Mouse (Mus musculus) heart, embryonic 11.5 days (tissue): Measurements from ENCODE around the gene Ppp3r2. TPM values are rescaled to one million over a fixed set of nuclear protein-coding genes. Genes with fewer than 3 reads are reported as not detected.

Source experiments
- ATAC-seq: fragments of 200-750 bp; cut with Nextera tagmentation; replicated peaks from 2 replicates; pipeline ENCODE4 v1.8.0; 2017; ENCODE audit warnings: moderate library complexity; ENCODE audit not compliant: insufficient number of reproducible peaks, low FRiP score, low TSS enrichment
- H3K27ac ChIP-seq: fragments of 300-500 bp; sonication (generic); 2 replicates; pipeline ENCODE4 v1.5.1; 2014; ENCODE audit warnings: mild to moderate bottlenecking, low read depth, low read length
- H3K27me3 ChIP-seq: fragments of 300-500 bp; sonication (generic); 2 replicates; pipeline ENCODE4 v1.6.1; 2014; ENCODE audit warnings: mild to moderate bottlenecking, low read length, mixed read lengths; ENCODE audit not compliant: control insufficient read depth, insufficient read depth
- H3K36me3 ChIP-seq: fragments of 300-500 bp; sonication (generic); 2 replicates; pipeline ENCODE4 v1.6.1; 2014; ENCODE audit warnings: mild to moderate bottlenecking, low read length, moderate library complexity, mixed read lengths; ENCODE audit not compliant: control insufficient read depth, insufficient read depth
- H3K4me1 ChIP-seq: fragments of 300-500 bp; sonication (generic); 2 replicates; pipeline ENCODE4 v1.6.1; 2014; ENCODE audit warnings: low read length; ENCODE audit not compliant: control insufficient read depth, insufficient read depth
- H3K4me2 ChIP-seq: fragments of 300-500 bp; sonication (generic); 2 replicates; pipeline ENCODE4 v1.6.1; 2014; ENCODE audit warnings: mild to moderate bottlenecking, moderate library complexity
- H3K4me3 ChIP-seq: fragments of 300-500 bp; sonication (generic); 2 replicates; pipeline ENCODE4 v1.5.1; 2014; ENCODE audit warnings: low read depth, low read length
- H3K9ac ChIP-seq: fragments of 300-500 bp; sonication (generic); 2 replicates; pipeline ENCODE4 v1.6.1; 2014; ENCODE audit warnings: mild to moderate bottlenecking, low read depth, low read length, moderate library complexity
- H3K9me3 ChIP-seq: fragments of 300-500 bp; sonication (generic); replicated peaks from 2 replicates; pipeline ENCODE4 v1.6.1; 2016; ENCODE audit warnings: low read length; ENCODE audit not compliant: control insufficient read depth
- WGBS: fragments of 180-500 bp; shearing (Covaris S2); extraction: QIAGEN DNeasy Blood & Tissue Kit; methylation state at CpG from one replicate; pipeline ENCODE4 v1.1.7; 2014; ENCODE audit not compliant: insufficient replicate concordance; 5-methylcytosine and 5-hydroxymethylcytosine counted together
- polyA plus RNA-seq: library from polyadenylated mRNA; unstranded; fragments of >200 nt; fragmentation: Nextera tagmentation; extraction: Ambion mirVana; gene quantifications from 2 replicates; pipeline ENCODE4 v1.2.1, GENCODE M21; 2014

Gene Ppp3r2
- polyA plus RNA-seq, 1 experiment from 2014 or later = 0.27 TPM

DNA sequence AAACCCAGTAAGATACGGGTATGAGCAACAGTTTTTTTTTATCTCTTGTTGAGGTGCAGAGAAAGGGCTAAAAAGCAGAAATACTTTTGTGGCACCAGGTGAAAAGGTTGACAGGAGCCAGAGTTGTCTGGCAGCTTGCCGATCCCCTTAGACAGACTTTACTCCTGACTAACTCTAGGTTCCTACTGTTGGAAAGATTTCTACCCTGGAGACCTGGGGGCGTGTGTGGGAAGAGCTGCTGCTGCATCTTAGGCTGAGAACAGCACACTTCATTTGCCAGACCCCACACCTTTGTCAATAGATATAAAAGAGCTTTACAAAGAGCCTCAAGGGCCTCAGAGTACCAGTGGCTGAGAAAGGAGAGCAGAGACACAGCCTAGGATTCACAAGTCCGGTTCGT is 17.0 kb downstream of the Ppp3r2 start:
- no peak overlapping the region for H3K4me2 ChIP-seq
- H3K4me1 ChIP-seq = no peaks in the 10 kb centered on the region
- peaks cover 2% of the 10 kb centered on the region; the same call in 1 of the 2 replicates for H3K36me3 ChIP-seq
- no peaks in the 10 kb centered on the region for H3K9me3 ChIP-seq
- H3K27me3 ChIP-seq = no peaks in the 10 kb centered on the region
- no peak for ATAC-seq
- WGBS = 70% methylated on average over 5 of the region's 5 CpGs
- no peak overlapping the region for H3K4me3 ChIP-seq
- H3K9ac ChIP-seq = no peak overlapping the region
- H3K27ac ChIP-seq = no peak overlapping the region

DNA sequence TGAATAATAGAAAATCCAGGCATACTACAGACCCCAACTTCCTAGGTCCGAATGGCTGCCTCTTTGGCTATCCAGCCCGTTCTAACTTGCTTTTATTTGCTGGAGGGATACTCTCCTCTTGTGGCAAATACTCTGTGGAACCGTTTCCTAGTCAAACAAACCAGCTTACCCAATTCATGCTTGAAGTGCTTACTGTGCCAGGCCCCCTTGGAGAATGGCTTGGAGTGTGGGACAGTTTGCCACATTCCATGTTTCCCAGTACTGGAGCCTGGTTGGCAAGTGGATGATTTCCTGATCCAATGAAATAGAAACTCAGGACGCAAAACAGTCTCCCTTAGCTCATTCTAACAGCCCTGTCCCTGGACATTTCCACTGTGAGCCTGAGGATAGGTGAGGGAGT is 19.6 kb downstream of the Ppp3r2 start:
- no peak for ATAC-seq
- no peaks in the 10 kb centered on the region for H3K4me1 ChIP-seq
- no peak overlapping the region for H3K4me2 ChIP-seq
- H3K27me3 ChIP-seq = no peaks in the 10 kb centered on the region
- no peak overlapping the region for H3K27ac ChIP-seq
- no peak overlapping the region for H3K4me3 ChIP-seq
- no peaks in the 10 kb centered on the region for H3K9me3 ChIP-seq
- peaks cover 9% of the 10 kb centered on the region for H3K36me3 ChIP-seq
- WGBS = 91% methylated on average over 4 of the region's 4 CpGs
- H3K9ac ChIP-seq = no peak overlapping the region

DNA sequence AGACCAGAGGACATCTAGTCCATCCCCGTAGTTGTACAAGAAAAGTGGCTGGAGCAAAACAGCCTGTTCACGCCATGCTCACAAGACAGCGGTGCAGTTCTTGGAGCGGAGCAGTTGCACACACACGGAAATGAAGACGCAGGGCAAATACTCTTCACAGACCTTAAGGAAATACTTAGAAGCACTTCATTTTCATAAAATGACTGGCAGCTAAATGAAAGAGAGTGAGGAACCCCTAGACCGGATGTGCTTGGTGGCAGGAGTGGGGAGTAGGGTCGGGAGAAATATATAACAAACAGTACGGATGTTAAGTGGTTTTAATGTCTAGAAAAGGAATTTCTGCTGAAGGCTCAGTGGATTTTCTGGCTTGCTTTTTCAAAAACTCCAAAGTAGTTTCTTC is 20.2 kb downstream of the Ppp3r2 start:
- peaks cover 9% of the 10 kb centered on the region for H3K36me3 ChIP-seq
- ATAC-seq = no peak
- 95% methylated on average over 9 of the region's 9 CpGs for WGBS

DNA sequence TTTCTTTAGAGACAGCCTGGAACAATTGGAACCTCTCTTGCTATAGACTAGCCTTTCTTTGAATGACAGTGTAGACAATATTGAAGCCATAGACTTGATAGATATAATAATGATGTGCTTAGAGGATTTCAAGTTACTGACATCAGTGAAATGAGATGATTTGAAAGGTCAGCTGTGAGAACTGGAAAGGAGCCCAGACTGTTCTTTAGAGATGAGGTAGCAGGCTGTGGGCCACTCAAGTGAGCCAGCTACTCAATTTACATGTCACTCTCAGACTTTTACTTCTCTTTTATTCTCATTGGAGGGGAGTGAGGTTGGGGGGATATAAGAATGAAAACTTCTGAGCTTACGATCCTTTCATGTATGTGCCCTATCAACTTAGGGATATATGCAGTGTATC is 22.4 kb downstream of the Ppp3r2 start:
- H3K9ac ChIP-seq = no peak overlapping the region
- H3K27me3 ChIP-seq = no peaks in the 10 kb centered on the region
- H3K9me3 ChIP-seq = no peaks in the 10 kb centered on the region
- WGBS = 93% methylated on average over 1 of the region's 1 CpGs
- ATAC-seq = no peak
- H3K4me1 ChIP-seq = no peaks in the 10 kb centered on the region
- H3K4me2 ChIP-seq = no peak overlapping the region
- no peak overlapping the region for H3K27ac ChIP-seq
- no peak overlapping the region for H3K4me3 ChIP-seq
- peaks cover 15% of the 10 kb centered on the region for H3K36me3 ChIP-seq

More for the DNA sequence above, 20.2 kb downstream of the Ppp3r2 start:
- H3K27ac ChIP-seq = no peak overlapping the region
- H3K9me3 ChIP-seq = no peaks in the 10 kb centered on the region
- no peak overlapping the region for H3K9ac ChIP-seq
- no peaks in the 10 kb centered on the region for H3K27me3 ChIP-seq
- H3K4me2 ChIP-seq = no peak overlapping the region
- H3K4me1 ChIP-seq = no peaks in the 10 kb centered on the region
- H3K4me3 ChIP-seq = no peak overlapping the region

DNA sequence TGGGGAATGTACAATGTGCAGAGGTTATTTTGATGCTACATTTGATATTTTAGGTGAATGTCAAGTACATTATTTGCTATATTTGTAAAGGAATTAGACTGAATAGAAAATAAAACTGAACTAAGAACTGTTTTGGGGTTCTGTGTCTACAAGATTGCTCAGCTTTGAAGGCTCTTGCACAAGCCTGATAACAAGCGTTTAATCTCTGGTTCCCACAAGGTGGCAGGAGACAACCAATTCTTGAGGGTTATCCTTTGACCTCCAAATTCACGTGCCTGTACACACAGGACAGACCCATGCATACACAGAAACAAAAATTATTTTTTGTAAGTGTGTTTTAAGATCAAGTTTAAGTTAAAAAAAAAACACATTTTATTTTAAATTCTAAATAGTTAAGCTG is 41.9 kb downstream of the Ppp3r2 start:
- no peak for ATAC-seq
- peaks cover 20% of the 10 kb centered on the region for H3K36me3 ChIP-seq
- 56% methylated on average over 2 of the region's 2 CpGs for WGBS

DNA sequence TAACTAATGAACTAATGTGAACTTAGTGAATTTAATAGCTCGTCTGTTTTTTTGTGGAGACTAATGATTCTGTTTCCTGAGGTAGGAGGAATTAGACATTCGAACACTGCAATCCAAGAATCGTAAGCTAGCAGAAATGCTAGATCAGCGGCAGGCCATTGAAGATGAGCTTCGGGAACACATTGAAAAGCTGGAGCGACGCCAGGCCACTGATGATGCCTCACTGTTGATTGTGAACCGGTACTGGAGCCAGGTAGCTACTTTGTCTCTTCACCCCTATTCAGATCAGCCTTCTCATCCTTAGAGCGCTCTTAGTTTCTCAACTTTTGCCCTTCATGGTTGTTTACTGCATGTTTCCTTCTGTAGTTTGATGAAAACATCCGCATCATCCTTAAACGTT is 44.0 kb downstream of the Ppp3r2 start:
- Histone ChIP-seq H3K36me3 (peaks cover 23% of the 10 kb centered on the region), H3K27me3 (no peaks in the 10 kb centered on the region), H3K4me2 (no peak overlapping the region), H3K4me1 (no peaks in the 10 kb centered on the region; the same call in 1 of the 2 replicates), H3K27ac (no peak overlapping the region), H3K9me3 (no peaks in the 10 kb centered on the region), H3K4me3 (no peak overlapping the region), H3K9ac (no peak overlapping the region)
- ATAC-seq = no peak
- WGBS = 89% methylated on average over 11 of the region's 11 CpGs

More for the DNA sequence above, 41.9 kb downstream of the Ppp3r2 start:
- Histone ChIP-seq H3K4me1 (no peaks in the 10 kb centered on the region), H3K27me3 (no peaks in the 10 kb centered on the region), H3K9ac (no peak overlapping the region), H3K27ac (no peak overlapping the region), H3K9me3 (no peaks in the 10 kb centered on the region), H3K4me3 (no peak overlapping the region), H3K4me2 (no peak overlapping the region)

DNA sequence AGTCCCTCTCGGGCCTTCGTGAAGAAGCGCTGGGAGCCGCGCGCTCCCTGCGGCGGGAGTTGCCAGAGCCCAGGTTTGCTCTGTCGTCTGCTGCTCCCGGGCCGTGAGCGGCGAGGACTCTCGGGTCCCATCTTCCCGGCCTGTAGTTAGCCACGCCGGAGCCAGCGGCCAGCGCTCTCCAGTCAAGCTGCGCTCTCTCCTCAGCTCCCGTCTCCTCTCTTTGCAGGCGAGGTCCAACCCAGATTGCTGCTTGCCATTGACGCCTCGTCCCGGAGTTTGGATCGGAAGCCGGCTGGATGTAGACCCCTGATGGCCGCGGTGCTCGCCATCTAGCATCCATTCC is 49.7 kb downstream of the Ppp3r2 start:
- Histone ChIP-seq H3K27ac (peak overlapping the region; percentile 88), H3K27me3 (no peaks in the 10 kb centered on the region), H3K4me1 (no peaks in the 10 kb centered on the region; the same call in 1 of the 2 replicates), H3K4me3 (peak overlapping the region; percentile 95), H3K9me3 (no peaks in the 10 kb centered on the region), H3K4me2 (peak overlapping the region; percentile 63), H3K9ac (peak overlapping the region; percentile 90), H3K36me3 (peaks cover 9% of the 10 kb centered on the region)
- ATAC-seq = no peak; the same call in 1 of the 2 replicates
- WGBS = under 1% methylated on average over 30 of the region's 30 CpGs

DNA sequence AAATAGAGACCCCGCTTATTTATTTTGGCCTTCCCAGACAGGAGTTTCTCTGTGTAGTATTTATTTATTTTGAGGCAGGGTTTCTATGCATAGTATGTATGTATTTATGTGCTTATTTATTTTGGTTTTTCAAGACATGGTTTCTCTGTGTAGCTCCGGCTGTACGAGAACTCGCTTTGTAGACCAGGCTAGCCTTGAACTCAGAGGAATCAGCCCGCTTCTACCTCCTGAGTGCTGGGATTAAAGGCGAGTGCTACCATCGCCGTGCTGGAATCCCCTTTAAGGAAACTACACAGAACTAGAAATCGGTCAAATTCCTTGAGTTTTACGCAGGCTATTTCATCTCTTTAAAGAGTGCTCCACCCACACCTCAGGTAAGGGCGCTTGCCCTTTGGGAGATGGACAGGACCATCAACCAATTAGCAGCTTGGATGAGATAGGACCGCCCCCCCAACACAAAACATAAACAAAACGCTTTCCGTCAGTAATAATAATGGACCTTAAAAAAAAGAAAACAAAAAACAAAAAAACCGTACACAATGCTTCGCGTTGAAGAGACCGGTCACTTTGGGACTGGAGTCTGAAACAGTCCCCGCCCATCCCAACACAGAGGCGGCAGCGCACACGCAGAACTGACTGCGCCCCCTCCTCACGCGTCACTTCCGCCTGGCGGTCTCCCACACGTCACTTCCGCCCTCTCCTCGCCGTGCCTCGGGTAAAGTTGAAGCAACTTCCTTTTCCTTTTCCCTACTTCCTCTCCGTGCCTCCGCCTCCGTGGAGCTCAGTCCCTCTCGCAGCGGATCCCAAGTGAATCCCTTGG is 50.3 kb downstream of the Ppp3r2 start, which contains the start of gene Rnf20:
Gene Rnf20, plus strand, starts transcription at position 688 of the 820 bp plus-strand sequence.
- Histone ChIP-seq H3K4me1 (no peaks in the 10 kb centered on the region; the same call in 1 of the 2 replicates), H3K9me3 (no peaks in the 10 kb centered on the region), H3K27ac (peak within 1 kb of the TSS; percentile 88), H3K4me2 (peak within 1 kb of the TSS; percentile 63), H3K36me3 (peaks cover 6% of the 10 kb centered on the region), H3K4me3 (peak within 1 kb of the TSS; percentile 95), H3K9ac (peak within 1 kb of the TSS; percentile 90), H3K27me3 (no peaks in the 10 kb centered on the region)
- peak; percentile 97 for ATAC-seq
- 4% methylated on average over 37 of the region's 37 CpGs for WGBS

DNA sequence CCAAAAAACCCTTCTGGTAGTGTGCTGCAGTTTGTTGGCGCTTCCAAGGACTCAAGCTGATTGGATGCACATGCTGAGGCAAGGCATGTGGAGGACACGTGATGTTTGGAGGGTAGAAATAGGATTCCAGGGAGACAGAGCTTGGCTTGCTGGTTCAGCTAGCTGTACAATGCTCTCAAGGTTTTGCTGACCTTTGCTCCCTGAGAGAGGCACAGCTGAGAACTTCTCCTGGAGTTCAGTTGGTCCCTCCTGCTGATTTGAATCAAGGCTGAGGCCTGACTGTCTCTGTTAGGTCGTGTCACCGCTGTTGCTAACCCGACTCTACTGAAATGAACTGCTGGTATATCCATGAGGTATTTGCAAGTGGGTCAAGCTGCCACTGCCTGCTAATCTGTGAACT is 52.9 kb downstream of the Ppp3r2 start:
- no peaks in the 10 kb centered on the region for H3K27me3 ChIP-seq
- H3K9ac ChIP-seq = no peak overlapping the region
- H3K4me1 ChIP-seq = no peaks in the 10 kb centered on the region; the same call in 1 of the 2 replicates
- no peak overlapping the region for H3K27ac ChIP-seq
- WGBS = 77% methylated on average over 5 of the region's 5 CpGs
- H3K9me3 ChIP-seq = no peaks in the 10 kb centered on the region
- ATAC-seq = no peak
- no peaks in the 10 kb centered on the region for H3K36me3 ChIP-seq
- H3K4me2 ChIP-seq = no peak overlapping the region
- H3K4me3 ChIP-seq = no peak overlapping the region
